Mouse (Mus musculus) liver, embryonic 14.5 days (tissue): Measurements from ENCODE around the gene Xpo5.
A peak's percentile ranks its signal among the peaks of the same experiment; 100 is the strongest.

Experiments used
- CTCF ChIP-seq: IDR thresholded peaks from 2 replicates; pipeline ENCODE4 v1.5.1; 2016; ENCODE audit warnings: antibody characterized with exemption, low read depth, control low read depth
- EP300 ChIP-seq: IDR thresholded peaks from 2 replicates; pipeline ENCODE4 v1.6.1; 2016; ENCODE audit warnings: antibody characterized with exemption, low read depth

DNA sequence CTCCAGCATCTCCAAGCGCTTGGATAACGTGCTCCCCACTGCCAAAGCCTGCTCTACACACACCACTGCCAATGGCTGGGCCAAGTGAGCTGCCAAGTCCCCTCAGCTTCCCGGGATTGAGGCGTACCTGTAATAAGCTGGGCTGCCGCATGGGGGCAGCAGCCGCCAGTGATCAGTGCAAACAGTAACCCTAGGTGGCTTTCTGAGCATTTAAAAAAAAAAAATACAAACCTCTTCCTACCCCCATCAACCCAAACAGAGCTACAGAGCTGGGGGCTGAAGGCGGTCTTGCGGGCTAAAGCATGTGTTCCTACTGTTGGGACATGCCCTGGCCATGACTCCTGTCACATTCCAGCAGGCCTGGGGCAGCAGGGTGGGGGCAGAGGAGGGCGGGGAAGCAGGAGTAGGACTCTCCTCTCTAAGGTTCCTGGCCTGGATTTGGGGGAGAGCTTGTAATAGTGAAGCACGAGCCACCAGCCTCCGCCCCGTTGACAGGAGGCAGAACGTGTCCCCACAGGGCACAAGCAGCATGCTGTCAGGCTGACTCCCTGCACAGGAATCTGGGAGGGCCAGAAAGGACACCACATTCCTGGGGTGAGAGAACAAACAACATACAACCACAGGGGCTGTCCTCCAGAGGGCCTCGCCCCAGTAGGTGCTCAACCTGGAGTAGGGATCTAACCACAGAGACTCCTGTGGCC lies 63.5 kb downstream of the Xpo5 start:
- TF ChIP-seq CTCF (peak; percentile 91), EP300 (no peak)
